Mouse (Mus musculus) MEL-GATA-1-ER (cell line): ENCODE results near the gene Naa10.

ENCODE experiments used
- DNase-seq: peaks from one replicate; pipeline ENCODE4 v3.0.0-alpha.2; 2012; ENCODE audit warnings: low read depth; ENCODE audit errors: extremely low read depth

Naa10 gene

GRCm38 (mm10) chrX:73921823-73922549, at the start of gene Naa10, which contains the start of gene Arhgap4:
TSS of gene Naa10 (minus strand) at chrX:73921944.
TSS of gene Arhgap4 (minus strand) at chrX:73921870.
- DNase-seq: peak; percentile 96

- DNase-seq: no peak
These were observed 49.0 kb upstream of the Naa10 start for GRCm38 (mm10) chrX:73970781-73971180.

GRCm38 (mm10) chrX:73969729-73970128, 48.0 kb upstream of the Naa10 start:
- peak; percentile 57 for DNase-seq

GRCm38 (mm10) chrX:73969167-73969566, 47.4 kb upstream of the Naa10 start:
- DNase-seq: peak; percentile 63

- peak; percentile 94 for DNase-seq
These were observed 45.7 kb upstream of the Naa10 start for GRCm38 (mm10) chrX:73967177-73968075.

DNA sequence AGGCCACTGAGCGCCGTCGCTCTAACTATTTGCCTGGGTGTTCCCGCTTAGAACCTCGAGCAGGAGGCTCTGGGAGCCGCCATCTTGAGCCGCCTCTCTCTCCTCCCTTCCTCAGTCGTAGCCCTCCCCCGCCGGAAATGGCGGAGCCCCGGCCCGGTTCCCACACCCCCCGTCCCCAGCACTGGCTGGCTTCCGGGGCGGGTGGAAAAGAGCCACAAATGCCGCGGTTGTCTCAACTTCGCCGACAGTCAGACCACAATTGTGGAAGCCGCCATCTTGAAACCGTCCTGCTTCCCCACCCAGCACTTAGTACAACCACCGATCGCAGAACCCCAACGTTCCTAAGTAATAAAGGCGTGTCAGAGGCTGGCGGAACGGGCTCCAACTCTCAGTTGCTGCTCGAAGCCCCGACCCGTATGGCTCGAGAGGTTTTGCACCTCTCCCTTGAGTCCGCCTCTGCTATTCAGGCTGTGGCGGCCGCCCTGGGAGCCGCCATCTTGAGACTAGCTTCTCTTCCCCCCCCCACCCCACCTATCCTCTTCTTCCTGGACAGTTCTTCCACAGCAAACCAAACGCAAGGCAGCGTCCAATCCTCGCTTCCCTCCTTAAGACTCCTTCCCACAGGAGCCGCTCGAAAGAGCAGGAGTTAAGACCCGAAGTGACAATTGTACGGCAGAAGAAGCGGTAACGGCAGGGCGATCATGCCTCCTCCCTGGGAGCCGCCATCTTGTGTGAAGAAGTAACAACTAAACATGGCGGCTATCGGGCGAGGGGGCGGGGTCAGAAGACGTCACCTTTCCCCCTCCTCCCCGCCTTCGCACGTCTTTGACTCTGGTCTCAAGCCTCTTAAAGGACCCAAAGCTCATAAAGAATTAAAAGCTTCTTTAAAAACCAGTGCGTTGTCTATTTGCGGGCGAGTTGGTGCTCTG, 44.8 kb upstream of the Naa10 start, which contains the start of gene Hcfc1:
Hcfc1 (minus strand) TSS at position 110 of the 929 bp plus-strand sequence.
- peak; percentile 72 for DNase-seq

GRCm38 (mm10) chrX:73965307-73965706, 43.6 kb upstream of the Naa10 start:
- peak; percentile 64 for DNase-seq

GRCm38 (mm10) chrX:73964363-73964762, 42.6 kb upstream of the Naa10 start:
- DNase-seq: no peak

DNA sequence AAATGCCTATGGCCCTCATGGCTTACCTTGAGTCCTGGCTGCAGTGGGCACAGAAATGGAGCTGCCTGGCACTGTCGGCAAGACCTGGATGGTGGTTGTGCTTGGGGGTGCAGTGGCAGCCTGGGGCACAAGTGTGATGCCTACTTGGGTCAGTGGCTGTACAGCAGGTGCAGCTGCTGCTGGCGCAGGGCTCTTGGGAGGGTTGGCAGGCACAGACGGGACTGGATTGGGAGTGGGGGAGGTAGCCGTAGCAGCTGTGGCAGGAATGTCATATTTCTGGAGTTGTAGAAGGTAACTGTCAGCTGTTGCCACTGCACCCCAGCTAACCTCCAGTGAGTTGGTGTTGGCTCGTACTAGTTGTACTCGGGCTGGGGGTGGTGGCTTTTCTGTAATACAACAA, 33.2 kb upstream of the Naa10 start:
- DNase-seq: no peak

- DNase-seq: no peak
These were observed 30.9 kb upstream of the Naa10 start for GRCm38 (mm10) chrX:73952603-73953002.

DNA sequence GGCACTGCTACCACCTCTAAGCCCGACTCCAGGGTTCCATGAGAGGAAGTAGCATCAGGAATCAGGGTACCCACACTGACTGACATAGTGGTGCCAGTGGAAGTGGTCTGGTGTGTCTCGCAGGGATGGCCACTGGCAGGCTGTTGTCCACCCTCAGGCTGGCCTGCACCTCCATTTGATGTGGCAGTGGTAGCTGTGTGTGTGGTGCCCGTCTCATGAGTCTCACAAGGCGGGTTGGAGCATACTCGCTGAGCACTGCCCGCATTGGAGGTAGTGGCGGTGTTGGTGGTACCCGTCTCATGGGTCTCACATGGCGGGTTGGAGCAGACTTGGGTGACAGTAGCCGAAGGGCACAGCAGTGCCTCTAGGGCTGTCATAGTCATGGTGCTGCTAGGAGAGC, 27.6 kb upstream of the Naa10 start:
- no peak for DNase-seq

DNA sequence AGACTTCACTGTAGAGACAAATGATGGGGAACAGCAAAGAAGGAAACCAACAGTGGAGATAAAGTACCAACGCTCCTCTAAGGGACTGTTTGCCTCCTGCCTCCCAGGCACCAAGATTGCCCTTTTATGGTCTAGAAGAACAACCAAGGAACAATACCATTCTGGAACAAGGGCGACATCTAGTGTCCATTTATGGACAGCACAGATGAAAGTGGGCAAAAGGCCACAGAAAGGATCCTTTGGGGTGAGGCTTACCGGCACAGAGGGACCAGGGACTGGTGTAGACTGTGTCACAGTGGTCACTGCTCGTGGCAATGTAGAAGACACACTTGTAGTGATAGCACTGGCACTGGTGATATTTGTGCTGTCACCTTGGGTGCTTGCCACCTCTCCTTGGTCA, 26.9 kb upstream of the Naa10 start:
- peak; percentile 66 for DNase-seq

DNA sequence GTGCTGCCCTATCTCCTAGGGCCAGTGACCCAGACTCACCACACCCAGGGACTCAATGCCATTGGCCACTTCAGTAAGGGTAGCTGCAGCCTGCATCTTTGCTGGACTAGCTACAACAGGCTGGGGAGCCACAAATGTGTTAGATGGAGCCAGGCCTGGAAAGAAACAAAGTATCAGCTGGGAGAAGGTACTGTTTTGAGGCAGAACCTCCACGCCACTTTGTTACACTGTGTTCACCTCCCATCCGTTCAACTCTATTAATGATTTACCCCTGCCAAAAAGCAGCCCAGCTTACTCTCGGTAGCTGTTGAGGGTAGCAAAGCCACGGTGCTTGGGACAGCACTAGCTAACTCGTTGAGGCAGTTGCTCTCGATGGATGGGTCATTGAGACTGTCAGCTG, 25.2 kb upstream of the Naa10 start:
- DNase-seq: no peak

DNA sequence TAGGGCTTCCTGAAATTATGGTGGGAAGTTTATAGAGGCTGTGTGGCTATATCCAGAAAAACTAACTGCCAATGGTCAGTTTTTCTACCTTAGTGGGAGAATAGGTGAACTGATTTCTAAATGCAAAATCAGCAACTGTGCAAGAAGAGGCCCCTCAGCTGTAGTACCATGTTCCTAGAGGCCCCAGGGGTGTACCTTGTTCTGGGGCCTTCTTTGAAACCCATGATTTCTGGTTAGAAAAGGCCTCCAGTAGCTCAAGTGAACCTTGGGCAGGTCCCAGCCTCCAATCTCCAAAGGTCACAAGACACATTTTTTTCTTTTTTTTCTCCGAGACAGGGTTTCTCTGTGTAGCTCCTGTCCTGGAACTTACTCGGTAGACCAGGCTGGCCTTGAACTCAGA, 20.6 kb upstream of the Naa10 start:
- DNase-seq: no peak

GRCm38 (mm10) chrX:73941860-73942259, 20.1 kb upstream of the Naa10 start:
- DNase-seq: no peak

GRCm38 (mm10) chrX:73931871-73932270, 10.1 kb upstream of the Naa10 start:
- no peak for DNase-seq

DNA sequence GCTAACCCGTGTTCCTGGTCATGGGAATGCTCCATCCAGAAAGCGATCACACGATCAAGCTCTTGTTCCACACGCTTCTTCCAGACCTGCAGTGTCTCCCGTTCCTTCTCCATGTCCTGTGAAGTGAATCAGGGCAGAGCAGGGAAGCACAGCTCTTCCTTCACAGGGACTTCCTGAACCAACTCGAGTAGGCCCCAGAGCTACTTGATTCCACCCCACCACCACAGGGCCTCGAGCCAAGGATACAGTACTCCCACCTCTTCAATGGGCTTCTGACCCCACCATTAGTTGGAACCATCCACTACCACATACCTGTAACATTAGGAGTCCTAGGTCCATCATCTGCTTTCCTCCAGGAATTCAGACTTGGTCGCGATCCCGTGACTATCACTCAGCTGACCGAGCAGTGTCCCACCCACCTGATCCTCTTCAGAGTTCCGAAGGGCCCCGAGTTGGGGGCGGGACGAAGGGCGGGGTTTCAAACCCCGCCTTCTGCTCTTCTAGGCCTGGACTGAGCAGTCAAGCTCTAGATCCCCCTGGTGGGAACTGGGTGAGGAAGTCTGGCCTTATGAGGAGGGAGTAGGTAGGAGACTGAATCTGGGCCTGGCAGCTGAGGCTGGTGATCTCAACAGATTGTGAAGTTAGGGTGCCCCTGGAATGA, 8.8 kb upstream of the Naa10 start, which contains the start of gene Renbp:
Renbp (minus strand) TSS at position 449 of the 661 bp plus-strand sequence.
- DNase-seq: peak; percentile 88

- no peak for DNase-seq
These were observed 772 bp upstream of the Naa10 start for GRCm38 (mm10) chrX:73922550-73922882.

- no peak for DNase-seq
These were observed 390 bp downstream of the Naa10 start for GRCm38 (mm10) chrX:73921285-73921822.

- no peak for DNase-seq
These were observed 3.1 kb downstream of the Naa10 start for GRCm38 (mm10) chrX:73918631-73919030.
